Mouse (Mus musculus) urinary bladder, adult 18-20 months (tissue): ENCODE data around the gene Kat14.
A peak's percentile ranks its signal among the peaks of the same experiment; 100 is the strongest.

Experiments
- DNase-seq, 2 experiments: peaks; one replicate each; pipeline ENCODE4 v3.0.0; 2022; ENCODE audit warnings: low spot score in 2 of 2, mixed read lengths in 2 of 2

Gene Kat14

DNA sequence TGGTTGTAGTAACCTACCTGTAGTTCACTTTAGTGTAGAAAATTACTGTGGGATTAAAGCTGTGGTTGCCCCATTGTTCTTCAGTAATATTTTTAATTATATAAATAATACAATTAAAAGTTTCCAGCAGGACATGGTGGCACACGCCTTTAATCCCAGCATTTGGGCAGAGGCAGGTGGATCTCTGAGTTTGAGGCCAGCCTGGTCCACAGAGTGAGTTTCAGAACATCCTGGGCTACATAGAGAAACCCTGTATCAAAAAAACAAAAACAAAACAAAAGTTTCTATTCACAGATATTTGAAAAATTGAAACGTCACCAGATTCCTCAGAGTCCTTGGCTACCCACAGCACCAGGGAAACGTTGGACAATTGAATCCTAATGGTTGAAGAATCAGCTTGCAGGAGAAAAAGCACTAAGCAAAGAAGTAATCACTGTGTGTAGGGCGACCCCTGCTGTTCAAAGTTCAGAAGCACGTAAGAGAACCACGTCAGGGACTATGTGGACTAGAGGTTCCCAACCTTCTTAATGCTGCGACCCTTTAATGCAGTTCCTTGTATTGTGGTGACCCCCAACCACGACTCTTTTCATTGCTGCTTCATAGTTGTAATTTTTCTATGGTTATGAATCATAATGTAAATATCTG, 83.7 kb downstream of the Kat14 start:
- peak; percentile 50 to 68 for DNase-seq
